Mouse (Mus musculus) heart, embryonic 16.5 days (tissue): ENCODE measurements around the gene Irf5. TPM values are rescaled to one million over a fixed set of nuclear protein-coding genes. Genes with fewer than 3 reads are reported as not detected.
"Not testable (repeated sequence)": the region's sequence is repeated elsewhere in the genome, so short reads cannot be mapped to it uniquely, and the experiment has no call there.

Source experiments
- ATAC-seq: fragments of 200-750 bp; cut with Nextera tagmentation; replicated peaks from 2 replicates; pipeline ENCODE4 v1.8.0; 2017; ENCODE audit warnings: moderate number of reproducible peaks; ENCODE audit not compliant: insufficient read depth, low FRiP score; ENCODE audit errors: extremely low read depth
- H3K27ac ChIP-seq: fragments of 300-500 bp; sonication (generic); 2 replicates; pipeline ENCODE4 v1.5.1; 2014; ENCODE audit warnings: mild to moderate bottlenecking, low read length, control low read depth, moderate library complexity
- H3K27me3 ChIP-seq: fragments of 300-500 bp; sonication (generic); 2 replicates; pipeline ENCODE4 v1.6.1; 2014; ENCODE audit warnings: low read length, mixed read lengths; ENCODE audit not compliant: control insufficient read depth, insufficient read depth
- H3K36me3 ChIP-seq: fragments of 300-500 bp; sonication (generic); 2 replicates; pipeline ENCODE4 v1.6.1; 2014; ENCODE audit not compliant: control insufficient read depth, insufficient read depth
- H3K4me1 ChIP-seq: fragments of 300-500 bp; sonication (generic); 2 replicates; pipeline ENCODE4 v1.6.1; 2014; ENCODE audit warnings: low read length, mixed read lengths; ENCODE audit not compliant: control insufficient read depth, insufficient read depth
- H3K4me2 ChIP-seq: fragments of 300-500 bp; sonication (generic); 2 replicates; pipeline ENCODE4 v1.6.1; 2014; ENCODE audit warnings: low read depth, mild to moderate bottlenecking, control low read depth, low read length
- H3K4me3 ChIP-seq: fragments of 300-500 bp; sonication (generic); 2 replicates; pipeline ENCODE4 v1.5.1; 2014; ENCODE audit warnings: mild to moderate bottlenecking, control low read depth, low read length
- H3K9ac ChIP-seq: fragments of 300-500 bp; sonication (generic); 2 replicates; pipeline ENCODE4 v1.6.1; 2014; ENCODE audit warnings: low read length, control low read depth
- H3K9me3 ChIP-seq: fragments of 300-500 bp; sonication (generic); replicated peaks from 2 replicates; pipeline ENCODE4 v1.6.1; 2016; ENCODE audit warnings: low read length; ENCODE audit not compliant: control insufficient read depth
- WGBS: fragments of 180-500 bp; shearing (Covaris S2); extraction: QIAGEN DNeasy Blood & Tissue Kit; methylation state at CpG from one replicate; pipeline ENCODE4 v1.1.7; 2014; 5-methylcytosine and 5-hydroxymethylcytosine counted together
- polyA plus RNA-seq: library from polyadenylated mRNA; unstranded; fragments of >200 nt; fragmentation: Nextera tagmentation; extraction: Ambion mirVana; gene quantifications from 2 replicates; pipeline ENCODE4 v1.2.1, GENCODE M21; 2015

The Irf5 gene
- polyA plus RNA-seq, 1 experiment from 2014 or later, result 5.7 TPM

GRCm38 (mm10) chr6:29548086-29548485, 21.7 kb downstream of the Irf5 start:
- H3K9me3 ChIP-seq, result peaks cover 3% of the 10 kb centered on the region; the same call in 1 of the 2 replicates
- ATAC-seq, result no peak
- H3K27ac ChIP-seq, result no peak overlapping the region
- peaks cover 55% of the 10 kb centered on the region for H3K36me3 ChIP-seq
- WGBS, result 83% methylated on average over 1 of the region's 1 CpGs
- H3K9ac ChIP-seq, result no peak overlapping the region
- no peaks in the 10 kb centered on the region for H3K27me3 ChIP-seq
- H3K4me1 ChIP-seq, result no peaks in the 10 kb centered on the region
- no peak overlapping the region for H3K4me3 ChIP-seq
- no peak overlapping the region for H3K4me2 ChIP-seq

- Histone ChIP-seq H3K9ac (no peak overlapping the region), H3K36me3 (peaks cover 44% of the 10 kb centered on the region), H3K27me3 (no peaks in the 10 kb centered on the region), H3K4me1 (no peaks in the 10 kb centered on the region), H3K9me3 (no peaks in the 10 kb centered on the region), H3K4me3 (no peak overlapping the region), H3K4me2 (no peak overlapping the region), H3K27ac (no peak overlapping the region)
- ATAC-seq, result no peak
- WGBS, result 86% methylated on average over 2 of the region's 2 CpGs
Observed at GRCm38 (mm10) chr6:29552526-29552925, 26.1 kb downstream of the Irf5 start.

GRCm38 (mm10) chr6:29557112-29557511, 30.7 kb downstream of the Irf5 start:
- peaks cover 44% of the 10 kb centered on the region for H3K36me3 ChIP-seq
- no peaks in the 10 kb centered on the region for H3K27me3 ChIP-seq
- no peaks in the 10 kb centered on the region for H3K4me1 ChIP-seq
- H3K27ac ChIP-seq, result no peak overlapping the region
- 93% methylated on average over 2 of the region's 2 CpGs for WGBS
- H3K4me2 ChIP-seq, result no peak overlapping the region
- no peak for ATAC-seq
- no peak overlapping the region for H3K4me3 ChIP-seq
- H3K9ac ChIP-seq, result no peak overlapping the region
- H3K9me3 ChIP-seq, result no peaks in the 10 kb centered on the region

- H3K9ac ChIP-seq, H3K4me2 ChIP-seq, H3K4me1 ChIP-seq, H3K27ac ChIP-seq, H3K4me3 ChIP-seq, H3K9me3 ChIP-seq, H3K27me3 ChIP-seq, ATAC-seq: not testable (repeated sequence)
- 83% methylated on average over 3 of the region's 3 CpGs for WGBS
- peaks cover 52% of the 10 kb centered on the region for H3K36me3 ChIP-seq
Observed at GRCm38 (mm10) chr6:29576388-29576787, 50.0 kb downstream of the Irf5 start.

GRCm38 (mm10) chr6:29580770-29581169, 54.3 kb downstream of the Irf5 start:
- Histone ChIP-seq H3K4me3 (no peak overlapping the region), H3K4me1 (no peaks in the 10 kb centered on the region), H3K9ac (no peak overlapping the region), H3K27me3 (no peaks in the 10 kb centered on the region), H3K36me3 (peaks cover 41% of the 10 kb centered on the region), H3K27ac (no peak overlapping the region), H3K4me2 (no peak overlapping the region), H3K9me3 (no peaks in the 10 kb centered on the region)
- ATAC-seq, result no peak
- WGBS, result 65% methylated on average over 1 of the region's 1 CpGs

- Histone ChIP-seq H3K27ac (no peak overlapping the region), H3K36me3 (peaks cover 45% of the 10 kb centered on the region), H3K4me3 (no peak overlapping the region), H3K27me3 (no peaks in the 10 kb centered on the region), H3K4me2 (no peak overlapping the region), H3K9me3 (no peaks in the 10 kb centered on the region), H3K4me1 (no peaks in the 10 kb centered on the region), H3K9ac (no peak overlapping the region)
- ATAC-seq, result no peak
- WGBS, result 97% methylated on average over 3 of the region's 3 CpGs
Observed at GRCm38 (mm10) chr6:29581202-29581601, 54.8 kb downstream of the Irf5 start.

Other genes with a start within 250 kb of the Irf5 start
- 0.29 TPM in 1 of 2 replicates, not detected in the other for gene Fam71f2, start 247.0 kb upstream of the Irf5 start, polyA plus RNA-seq
- gene Fam71f1, start 207.5 kb upstream of the Irf5 start, polyA plus RNA-seq, result not detected in 2 replicates
- 403 and 405 TPM in 2 replicates for gene Calu, start 178.6 kb upstream of the Irf5 start, polyA plus RNA-seq
- gene Opn1sw, start 138.2 kb upstream of the Irf5 start, polyA plus RNA-seq, result 0.62 and 0.76 TPM in 2 replicates
- 21.6 and 22.7 TPM in 2 replicates for gene Ccdc136, start 130.3 kb upstream of the Irf5 start, polyA plus RNA-seq
- 38.3 and 50.0 TPM in 2 replicates for gene Flnc, start 93.4 kb upstream of the Irf5 start, polyA plus RNA-seq
- gene Atp6v1f, start 58.9 kb upstream of the Irf5 start, polyA plus RNA-seq, result 197 and 199 TPM in 2 replicates
- not detected in 2 replicates for gene Atp6v1fnb, start 55.2 kb upstream of the Irf5 start, polyA plus RNA-seq
- 9.2 and 9.5 TPM in 2 replicates for gene Kcp, start 18.7 kb upstream of the Irf5 start, polyA plus RNA-seq
- gene Tnpo3, start 83.3 kb downstream of the Irf5 start, polyA plus RNA-seq, result 63.5 and 66.4 TPM in 2 replicates
- gene Tspan33, start 167.6 kb downstream of the Irf5 start, polyA plus RNA-seq, result 2.8 and 3.3 TPM in 2 replicates
- gene Smo, start 208.9 kb downstream of the Irf5 start, polyA plus RNA-seq, result 15.8 and 16.4 TPM in 2 replicates
- gene Ahcyl2, start 241.4 kb downstream of the Irf5 start, polyA plus RNA-seq, result 6.7 and 7.8 TPM in 2 replicates